Mouse (Mus musculus) midbrain, embryonic 12.5 days (tissue): Measurements from ENCODE around the gene Cdk9. TPM values are rescaled to one million over a fixed set of nuclear protein-coding genes. Genes with fewer than 3 reads are reported as not detected.

Source experiments
- ATAC-seq: fragments of 200-750 bp; cut with Nextera tagmentation; 2 replicates; pipeline ENCODE4 v1.8.0; 2017; ENCODE audit warnings: low read depth, moderate TSS enrichment, moderate library complexity; ENCODE audit not compliant: low FRiP score
- H3K27ac ChIP-seq: fragments of 300-500 bp; sonication (generic); replicated peaks from 2 replicates; pipeline ENCODE4 v1.5.1; 2016; ENCODE audit warnings: mild to moderate bottlenecking
- H3K27me3 ChIP-seq: fragments of 300-500 bp; sonication (generic); 2 replicates; pipeline ENCODE4 v1.6.1; 2016; ENCODE audit warnings: mild to moderate bottlenecking
- H3K36me3 ChIP-seq: fragments of 300-500 bp; sonication (generic); 2 replicates; pipeline ENCODE4 v1.6.1; 2016
- H3K4me1 ChIP-seq: fragments of 300-500 bp; sonication (generic); 2 replicates; pipeline ENCODE4 v1.6.1; 2016
- H3K4me2 ChIP-seq: fragments of 300-500 bp; sonication (generic); replicated peaks from 2 replicates; pipeline ENCODE4 v1.6.1; 2016; ENCODE audit warnings: mild to moderate bottlenecking, moderate library complexity
- H3K4me3 ChIP-seq: fragments of 300-500 bp; sonication (generic); 2 replicates; pipeline ENCODE4 v1.5.1; 2016; ENCODE audit warnings: mild to moderate bottlenecking
- H3K9ac ChIP-seq: fragments of 300-500 bp; sonication (generic); replicated peaks from 2 replicates; pipeline ENCODE4 v1.6.1; 2016; ENCODE audit warnings: mild to moderate bottlenecking, moderate library complexity
- H3K9me3 ChIP-seq: fragments of 300-500 bp; sonication (generic); 2 replicates; pipeline ENCODE4 v1.6.1; 2016; ENCODE audit warnings: mild to moderate bottlenecking
- WGBS: fragments of 180-500 bp; shearing (Covaris S2); methylation state at CpG from one replicate; pipeline ENCODE4 v1.1.7; 2016; 5-methylcytosine and 5-hydroxymethylcytosine counted together
- polyA plus RNA-seq: library from polyadenylated mRNA; unstranded; fragments of >200 nt; fragmentation: Nextera tagmentation; extraction: Ambion mirVana; gene quantifications from 2 replicates; pipeline ENCODE4 v1.2.1, GENCODE M21; 2016

The Cdk9 gene
- 99.3 and 103 TPM in 2 replicates for polyA plus RNA-seq

DNA sequence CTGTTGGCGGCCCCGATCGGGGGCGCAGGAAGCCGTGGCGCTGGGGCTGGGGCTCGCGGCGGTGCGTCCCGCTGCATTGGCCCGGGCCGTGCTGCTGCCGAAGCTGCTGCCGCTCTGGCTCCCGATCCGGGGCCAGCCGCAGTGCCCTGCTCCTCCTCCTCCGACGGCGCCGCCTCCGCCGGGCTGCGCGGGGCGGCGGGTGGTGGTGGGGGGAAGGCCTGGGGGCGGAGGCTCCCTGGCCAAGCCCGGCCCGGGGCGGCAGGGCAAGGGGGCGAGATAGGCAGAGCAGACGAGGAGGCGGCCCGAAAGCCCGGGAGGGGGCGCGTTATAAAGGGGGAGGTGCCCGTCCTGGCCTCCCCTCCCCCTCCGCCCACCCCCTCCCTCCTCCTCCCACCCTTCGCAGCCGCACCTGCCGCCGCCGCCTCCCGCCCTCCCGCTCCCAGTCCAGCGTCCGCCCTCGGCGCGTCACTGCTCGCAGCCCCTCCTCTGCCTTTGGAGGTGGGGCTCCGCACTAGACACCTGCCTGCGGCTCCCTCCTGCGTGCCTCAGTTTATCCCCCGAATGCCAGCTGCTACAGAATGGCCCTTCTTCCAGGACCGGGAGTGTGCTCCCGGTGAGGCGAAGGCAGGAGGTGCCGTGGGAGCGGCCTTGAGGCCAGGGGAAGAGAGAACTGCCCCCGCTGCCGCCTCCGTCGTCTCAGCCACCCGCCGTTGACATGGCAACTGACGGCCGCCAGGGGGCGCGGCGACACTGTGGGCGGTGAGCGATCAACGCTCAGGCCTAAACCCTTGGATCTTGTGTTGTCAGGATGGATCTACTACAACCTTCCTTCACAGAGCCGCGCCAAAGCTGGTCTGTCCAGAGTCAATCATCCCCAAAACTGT, at the start of gene Cdk9:
Cdk9 (minus strand) TSS at position 143 of the 884 bp plus-strand sequence.
- WGBS: under 1% methylated on average over 61 of the region's 79 CpGs
- peak; percentile 84 for ATAC-seq
- Histone ChIP-seq H3K9me3 (no peaks in the 10 kb centered on the region), H3K36me3 (peaks cover 25% of the 10 kb centered on the region), H3K4me3 (peak within 1 kb of the TSS; percentile 95), H3K9ac (peak within 1 kb of the TSS; percentile 84), H3K4me2 (peak within 1 kb of the TSS; percentile 99), H3K27ac (peak within 1 kb of the TSS; percentile 98), H3K27me3 (no peaks in the 10 kb centered on the region), H3K4me1 (peaks cover 17% of the 10 kb centered on the region)

DNA sequence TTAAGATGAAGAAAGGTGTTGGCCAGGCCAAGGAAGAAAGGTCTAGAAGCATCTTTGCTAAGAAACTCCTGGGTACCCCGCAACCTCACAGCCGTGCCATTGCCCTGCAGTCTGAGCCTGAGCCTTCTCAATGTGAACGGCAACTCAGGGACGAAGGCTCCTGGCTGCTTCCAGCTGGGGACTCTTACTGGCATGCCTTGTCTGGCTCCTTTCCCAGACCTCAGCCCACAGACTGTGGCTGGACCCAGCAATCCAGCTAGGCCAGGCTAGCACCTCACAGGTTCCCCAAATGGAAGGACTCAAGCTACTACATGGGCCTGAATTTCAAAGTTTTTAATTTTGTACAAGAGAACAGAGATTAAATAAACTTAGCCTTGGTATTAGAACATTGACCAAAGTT, 49.0 kb upstream of the Cdk9 start:
- WGBS: 92% methylated on average over 4 of the region's 4 CpGs
- H3K27me3 ChIP-seq: no peaks in the 10 kb centered on the region; the same call in 1 of the 2 replicates
- no peak overlapping the region for H3K4me3 ChIP-seq
- H3K4me1 ChIP-seq: peaks cover 8% of the 10 kb centered on the region
- H3K36me3 ChIP-seq: peaks cover 29% of the 10 kb centered on the region
- H3K9ac ChIP-seq: no peak overlapping the region
- H3K9me3 ChIP-seq: no peaks in the 10 kb centered on the region
- no peak overlapping the region for H3K4me2 ChIP-seq
- H3K27ac ChIP-seq: no peak overlapping the region
- ATAC-seq: no peak

DNA sequence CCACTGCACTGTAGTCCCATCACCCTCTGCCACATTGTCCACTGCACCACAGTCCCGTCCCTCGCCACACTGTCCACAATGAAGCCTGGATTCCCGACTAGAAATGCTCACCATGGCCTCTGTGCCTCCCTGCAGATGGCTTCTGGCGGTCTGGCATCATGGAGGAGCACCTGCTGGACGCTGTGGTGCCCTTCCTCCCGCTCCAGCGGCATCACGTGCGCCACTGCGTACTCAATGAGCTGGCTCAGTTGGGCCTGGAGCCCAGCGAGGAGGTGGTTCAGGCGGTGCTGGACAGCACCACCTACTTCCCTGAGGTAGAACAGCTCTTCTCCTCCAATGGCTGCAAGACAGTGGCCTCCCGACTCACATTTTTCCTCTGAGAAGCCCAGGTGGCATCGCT, 48.5 kb upstream of the Cdk9 start:
- peaks cover 9% of the 10 kb centered on the region for H3K4me1 ChIP-seq
- H3K4me3 ChIP-seq: no peak overlapping the region
- H3K9me3 ChIP-seq: no peaks in the 10 kb centered on the region
- ATAC-seq: no peak
- H3K27ac ChIP-seq: no peak overlapping the region
- no peak overlapping the region for H3K9ac ChIP-seq
- 91% methylated on average over 14 of the region's 14 CpGs for WGBS
- H3K27me3 ChIP-seq: no peaks in the 10 kb centered on the region; the same call in 1 of the 2 replicates
- H3K36me3 ChIP-seq: peaks cover 29% of the 10 kb centered on the region
- no peak overlapping the region for H3K4me2 ChIP-seq

DNA sequence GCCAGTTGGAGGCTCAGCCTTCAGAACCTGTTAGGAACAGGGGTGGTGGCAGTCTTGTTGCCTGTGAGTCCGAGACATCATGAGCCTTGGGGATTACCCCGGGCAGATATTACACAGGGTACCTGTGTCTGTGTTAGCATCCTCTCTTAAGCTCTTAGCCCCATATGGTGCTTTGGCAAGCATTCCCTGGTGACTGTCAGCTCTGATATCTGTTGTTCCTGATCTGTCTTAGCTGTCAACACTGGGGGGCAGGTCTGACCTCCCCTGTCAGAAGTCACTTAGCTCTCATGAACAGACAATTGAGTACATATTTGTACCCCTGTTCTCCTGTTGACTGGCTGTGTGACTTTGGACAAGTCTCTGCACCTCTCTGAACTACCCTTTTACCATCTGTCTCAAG, 46.1 kb upstream of the Cdk9 start:
- Histone ChIP-seq H3K4me1 (peaks cover 9% of the 10 kb centered on the region), H3K9me3 (no peaks in the 10 kb centered on the region), H3K9ac (0 out of 2 replicates have a peak overlapping the region, but pooled peaks have one; percentile 15), H3K4me3 (no peak overlapping the region), H3K36me3 (peaks cover 40% of the 10 kb centered on the region), H3K4me2 (no peak overlapping the region), H3K27me3 (no peaks in the 10 kb centered on the region; the same call in 1 of the 2 replicates), H3K27ac (no peak overlapping the region)
- no peak for ATAC-seq
- 90% methylated on average over 2 of the region's 2 CpGs for WGBS

DNA sequence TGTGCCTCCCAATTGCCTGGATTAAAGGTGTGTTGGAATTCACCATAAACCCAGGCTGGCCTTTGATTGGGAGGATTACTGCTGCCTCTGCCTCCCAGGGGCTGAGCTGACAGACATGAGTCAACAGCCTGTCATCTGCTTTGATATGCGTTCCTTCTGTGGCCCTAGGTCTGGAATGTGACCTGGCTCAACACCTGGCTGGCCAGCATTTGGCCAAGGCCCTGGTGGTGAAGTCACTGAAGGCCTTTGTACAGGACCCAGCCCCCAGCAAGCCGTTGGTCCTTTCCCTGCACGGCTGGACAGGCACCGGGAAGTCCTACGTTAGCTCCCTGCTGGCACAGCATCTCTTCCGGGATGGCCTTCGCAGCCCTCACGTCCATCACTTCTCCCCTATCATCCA, 45.6 kb upstream of the Cdk9 start:
- ATAC-seq: no peak
- Histone ChIP-seq H3K4me2 (no peak overlapping the region), H3K27ac (no peak overlapping the region), H3K4me3 (no peak overlapping the region), H3K9ac (0 out of 2 replicates have a peak overlapping the region, but pooled peaks have one; percentile 15), H3K4me1 (peaks cover 9% of the 10 kb centered on the region), H3K36me3 (peaks cover 43% of the 10 kb centered on the region), H3K27me3 (peaks cover 1% of the 10 kb centered on the region; the same call in 1 of the 2 replicates), H3K9me3 (no peaks in the 10 kb centered on the region)
- 80% methylated on average over 8 of the region's 8 CpGs for WGBS

DNA sequence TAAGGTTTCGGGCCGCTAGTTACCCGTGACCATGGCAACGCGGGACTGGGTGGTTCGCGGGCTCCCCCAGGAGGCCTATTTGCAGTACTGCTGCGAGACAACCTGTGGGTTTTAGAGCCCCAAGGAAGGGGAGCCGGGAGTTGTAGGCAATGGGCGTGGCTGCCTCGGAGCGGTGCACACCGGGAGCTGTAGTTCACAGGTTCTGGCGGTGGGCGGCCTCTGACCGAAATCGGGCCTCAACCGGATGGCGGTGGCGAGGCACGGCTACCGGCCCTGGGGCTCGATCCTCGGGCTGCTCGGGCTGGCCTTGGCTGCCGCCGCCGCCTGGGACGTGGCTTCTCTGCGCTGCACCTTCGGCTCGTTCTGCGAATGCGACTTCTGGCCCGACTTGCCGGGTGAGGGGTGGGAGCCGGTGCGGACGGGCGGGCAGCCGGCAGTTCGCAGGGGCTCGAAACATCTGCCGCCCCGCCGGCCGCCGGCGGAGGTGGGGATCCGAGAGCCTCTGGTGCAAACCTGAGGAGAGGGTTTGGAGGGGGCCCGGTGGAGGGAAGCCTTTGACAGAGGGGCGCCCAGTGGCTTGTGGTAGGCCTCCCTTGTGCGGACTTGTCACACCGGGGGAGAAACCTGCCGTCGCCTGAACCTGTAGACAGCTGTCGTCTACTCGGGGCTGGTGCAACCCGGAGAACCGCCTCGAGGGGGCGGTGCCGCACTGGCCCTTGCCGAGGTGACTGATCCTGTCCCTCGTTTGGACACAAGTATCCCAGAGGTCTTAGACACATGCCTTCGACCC, 44.4 kb upstream of the Cdk9 start, which contains the start of gene Tor2a:
Tor2a (plus strand) TSS at position 179 of the 790 bp plus-strand sequence.
- Histone ChIP-seq H3K4me2 (peak within 1 kb of the TSS; percentile 56), H3K9ac (peak within 1 kb of the TSS; percentile 77), H3K9me3 (no peaks in the 10 kb centered on the region), H3K4me1 (peaks cover 10% of the 10 kb centered on the region), H3K27ac (peak within 1 kb of the TSS; percentile 87), H3K4me3 (peak within 1 kb of the TSS; percentile 69), H3K36me3 (peaks cover 46% of the 10 kb centered on the region), H3K27me3 (peaks cover 14% of the 10 kb centered on the region)
- WGBS: under 1% methylated on average over 66 of the region's 66 CpGs
- peak; percentile 91 for ATAC-seq

DNA sequence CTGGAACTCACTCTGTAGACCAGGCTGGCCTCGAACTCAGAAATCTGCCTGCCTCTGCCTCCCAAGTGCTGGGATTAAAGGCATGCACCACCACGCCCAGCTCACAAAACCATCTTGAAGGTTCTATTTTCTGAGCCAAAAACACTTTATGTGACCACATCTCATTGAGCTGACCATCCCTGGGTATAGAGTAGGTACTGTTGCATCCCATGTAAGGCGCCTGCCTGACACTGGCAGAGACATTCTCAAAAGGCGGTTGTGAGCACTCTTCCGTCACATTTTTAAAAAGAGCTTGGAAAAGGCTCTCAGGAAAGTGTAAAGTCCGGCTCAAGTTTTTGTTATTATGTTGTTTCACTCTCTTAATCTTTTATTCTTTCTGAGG, 43.8 kb upstream of the Cdk9 start:
- no peaks in the 10 kb centered on the region for H3K9me3 ChIP-seq
- H3K4me1 ChIP-seq: peaks cover 16% of the 10 kb centered on the region
- WGBS: 31% methylated on average over 6 of the region's 6 CpGs
- ATAC-seq: peak; percentile 50
- peaks cover 16% of the 10 kb centered on the region for H3K27me3 ChIP-seq
- no peak overlapping the region for H3K9ac ChIP-seq
- peaks cover 40% of the 10 kb centered on the region for H3K36me3 ChIP-seq
- no peak overlapping the region for H3K27ac ChIP-seq
- peak overlapping the region; percentile 69 for H3K4me3 ChIP-seq
- H3K4me2 ChIP-seq: peak overlapping the region; percentile 35

DNA sequence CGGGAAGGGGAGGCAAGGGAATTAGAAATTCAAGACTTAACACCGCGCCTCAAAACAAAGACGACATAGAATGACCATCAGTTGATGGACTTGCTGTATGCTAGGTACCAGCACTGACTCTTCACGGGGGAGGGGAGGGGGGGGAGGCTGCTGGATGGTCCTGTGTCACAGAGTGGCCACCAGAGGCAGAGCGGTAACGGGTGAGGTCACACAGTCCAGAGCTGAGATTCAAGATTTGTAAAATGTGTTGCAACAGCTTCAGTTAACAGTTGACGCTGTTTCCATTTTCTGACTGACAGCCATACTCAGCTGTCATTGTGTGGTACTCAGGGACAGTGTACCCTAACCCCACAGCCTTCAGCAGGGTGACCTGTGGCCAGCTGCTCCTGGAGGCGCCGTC, 39.3 kb upstream of the Cdk9 start:
- Histone ChIP-seq H3K27ac (peak overlapping the region; percentile 75; the same call in 1 of the 2 replicates), H3K4me3 (peak overlapping the region; percentile 37; the same call in 1 of the 2 replicates), H3K9me3 (no peaks in the 10 kb centered on the region), H3K9ac (peak overlapping the region; percentile 1; the same call in 1 of the 2 replicates), H3K27me3 (peaks cover 16% of the 10 kb centered on the region), H3K4me2 (peak overlapping the region; percentile 51), H3K36me3 (peaks cover 49% of the 10 kb centered on the region), H3K4me1 (peaks cover 26% of the 10 kb centered on the region)
- 62% methylated on average over 10 of the region's 10 CpGs for WGBS
- ATAC-seq: no peak

DNA sequence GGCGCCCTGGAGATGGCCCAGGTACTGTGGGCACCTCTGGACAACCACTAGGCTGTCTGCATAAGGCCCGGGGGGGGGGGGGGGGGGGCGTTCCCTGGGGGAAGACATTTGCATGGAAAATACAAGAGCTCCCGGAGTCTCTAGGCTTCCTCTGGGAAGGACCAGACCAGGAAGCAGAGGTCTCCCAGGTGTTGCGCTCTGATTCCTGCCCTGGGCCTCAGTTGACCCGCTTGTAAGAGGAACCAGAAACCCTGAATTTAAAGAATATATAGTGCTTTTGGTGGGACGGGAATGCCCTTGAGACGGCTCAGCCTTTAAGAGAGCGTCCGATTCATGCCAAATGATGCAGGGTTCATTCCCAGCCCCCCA, 38.8 kb upstream of the Cdk9 start:
- Histone ChIP-seq H3K36me3 (peaks cover 54% of the 10 kb centered on the region), H3K27ac (peak overlapping the region; percentile 75), H3K27me3 (peaks cover 16% of the 10 kb centered on the region), H3K4me2 (peak overlapping the region; percentile 51), H3K9me3 (no peaks in the 10 kb centered on the region), H3K9ac (peak overlapping the region; percentile 49), H3K4me1 (peaks cover 25% of the 10 kb centered on the region), H3K4me3 (peak overlapping the region; percentile 37)
- 18% methylated on average over 8 of the region's 10 CpGs for WGBS
- no peak for ATAC-seq

DNA sequence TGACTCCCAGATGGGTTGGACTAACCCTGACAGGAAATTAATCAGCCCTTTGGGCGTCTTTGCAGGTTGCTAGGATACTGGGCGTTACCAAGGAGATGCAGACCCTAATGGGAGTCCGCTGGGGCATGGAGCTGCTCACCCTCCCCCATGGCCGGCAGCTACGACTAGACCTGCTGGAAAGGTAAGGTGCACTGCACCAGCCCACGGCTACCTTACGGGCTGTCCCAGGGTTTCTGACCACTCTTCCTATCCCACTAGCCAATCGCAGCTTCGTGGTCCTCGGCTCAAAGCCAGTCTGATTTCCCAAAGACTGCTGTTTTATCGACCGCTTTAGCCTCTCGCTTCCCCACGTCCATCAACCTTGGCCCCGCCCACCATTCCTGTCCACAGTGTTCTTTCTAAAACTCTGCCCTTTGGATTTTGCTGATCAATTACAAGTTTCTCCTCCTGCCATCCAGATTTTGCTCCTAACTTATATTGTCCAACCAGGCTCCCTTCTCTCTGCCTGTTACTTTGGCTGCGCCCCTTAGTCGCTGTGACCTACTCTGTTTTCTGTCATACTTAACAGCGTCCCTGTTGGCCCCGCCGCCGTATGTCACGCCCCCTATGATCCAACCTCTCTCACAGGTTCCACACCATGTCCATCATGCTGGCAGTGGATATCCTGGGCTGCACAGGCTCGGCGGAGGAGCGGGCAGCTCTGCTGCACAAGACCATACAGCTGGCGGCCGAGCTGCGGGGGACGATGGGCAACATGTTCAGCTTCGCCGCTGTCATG, 38.2 kb upstream of the Cdk9 start:
- peak; percentile 86 for ATAC-seq

DNA sequence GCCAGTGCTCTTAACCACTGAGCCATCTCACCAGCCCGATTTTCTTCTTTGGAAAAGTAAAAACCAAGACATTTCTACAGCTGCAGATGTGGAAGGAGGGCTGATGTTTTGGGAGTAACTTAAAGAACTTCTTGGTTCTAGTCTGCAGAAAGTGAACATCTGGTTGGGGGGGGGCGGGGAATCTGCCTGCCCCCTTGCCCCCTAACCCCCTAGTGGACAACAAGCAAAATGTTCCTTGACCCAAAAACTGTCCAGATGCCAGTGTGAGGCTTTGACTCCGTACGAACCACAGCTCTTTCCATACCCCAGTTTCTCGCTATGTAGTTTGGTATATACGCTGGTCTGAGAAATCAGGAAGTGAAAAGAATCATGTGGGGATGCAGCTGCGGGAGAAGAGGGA, 37.3 kb upstream of the Cdk9 start:
- Histone ChIP-seq H3K9ac (no peak overlapping the region), H3K27me3 (peaks cover 16% of the 10 kb centered on the region)

More for the DNA sequence above, 38.2 kb upstream of the Cdk9 start:
- Histone ChIP-seq H3K9ac (peak overlapping the region; percentile 49), H3K4me1 (peaks cover 24% of the 10 kb centered on the region), H3K9me3 (no peaks in the 10 kb centered on the region), H3K4me2 (peak overlapping the region; percentile 51), H3K4me3 (peak overlapping the region; percentile 37), H3K27ac (peak overlapping the region; percentile 75), H3K27me3 (peaks cover 16% of the 10 kb centered on the region), H3K36me3 (peaks cover 60% of the 10 kb centered on the region)
- WGBS: 9% methylated on average over 31 of the region's 31 CpGs

More for the DNA sequence above, 37.3 kb upstream of the Cdk9 start:
- peak overlapping the region; percentile 51; the same call in 1 of the 2 replicates for H3K4me2 ChIP-seq
- H3K9me3 ChIP-seq: no peaks in the 10 kb centered on the region
- 77% methylated on average over 7 of the region's 7 CpGs for WGBS
- H3K4me1 ChIP-seq: peaks cover 24% of the 10 kb centered on the region
- H3K36me3 ChIP-seq: peaks cover 69% of the 10 kb centered on the region
- ATAC-seq: no peak
- peak overlapping the region; percentile 75 for H3K27ac ChIP-seq
- no peak overlapping the region for H3K4me3 ChIP-seq
